Mouse (Mus musculus) liver, adult 2 months (tissue): ENCODE data around the gene Grin3b. TPM values are rescaled to one million over a fixed set of nuclear protein-coding genes. Genes with fewer than 3 reads are reported as not detected.
A peak's percentile ranks its signal among the peaks of the same experiment; 100 is the strongest.

Experiments
- DNase-seq: peaks from one replicate; pipeline ENCODE4 v3.0.0-alpha.2; 2011; ENCODE audit warnings: low read depth, low spot score; ENCODE audit errors: extremely low read depth
- H3K27ac ChIP-seq: fragments of 200-500 bp; replicated peaks from 2 replicates; pipeline ENCODE4 v1.5.1; 2012; ENCODE audit warnings: low read depth, mild to moderate bottlenecking, control low read depth, inconsistent platforms, low read length; ENCODE audit not compliant: insufficient read depth
- H3K27me3 ChIP-seq: fragments of 200-500 bp; 2 replicates; pipeline ENCODE4 v1.6.1; 2012; ENCODE audit warnings: mild to moderate bottlenecking, moderate library complexity, low read length, inconsistent platforms; ENCODE audit not compliant: control insufficient read depth, insufficient read depth
- H3K36me3 ChIP-seq: fragments of 200-500 bp; 2 replicates; pipeline ENCODE4 v1.6.1; 2012; ENCODE audit warnings: low read length, inconsistent platforms; ENCODE audit not compliant: control insufficient read depth, insufficient read depth
- H3K4me1 ChIP-seq: fragments of 200-500 bp; 2 replicates; pipeline ENCODE4 v1.6.1; 2011; ENCODE audit warnings: low read length; ENCODE audit not compliant: control insufficient read depth, insufficient read depth
- H3K4me3 ChIP-seq: fragments of 200-500 bp; 2 replicates; pipeline ENCODE4 v1.5.1; 2011; ENCODE audit warnings: low read depth, mild to moderate bottlenecking, control low read depth, low read length, moderate library complexity; ENCODE audit not compliant: insufficient read depth
- H3K79me2 ChIP-seq: fragments of 200-500 bp; 2 replicates; pipeline ENCODE4 v1.6.1; 2012; ENCODE audit warnings: inconsistent platforms, mild to moderate bottlenecking, low read length, moderate library complexity; ENCODE audit not compliant: control insufficient read depth, insufficient read depth
- H3K9ac ChIP-seq: fragments of 200-500 bp; 2 replicates; pipeline ENCODE4 v1.6.1; 2012; ENCODE audit warnings: low read depth, mild to moderate bottlenecking, control low read depth, inconsistent platforms, low read length
- CTCF ChIP-seq: fragments of 200-500 bp; IDR thresholded peaks from 2 replicates; pipeline ENCODE4 v1.5.1; 2011; ENCODE audit warnings: low read depth, low read length, control low read depth
- POLR2A ChIP-seq: fragments of 200-500 bp; IDR thresholded peaks from 2 replicates; pipeline ENCODE4 v1.6.1; 2011; ENCODE audit warnings: low read length, control low read depth; ENCODE audit not compliant: insufficient read depth; ENCODE audit errors: extremely low read depth
- WGBS: fragments of 180-500 bp; shearing (Covaris S2); methylation state at CpG from one replicate; pipeline ENCODE4 v1.1.7; 2018; 5-methylcytosine and 5-hydroxymethylcytosine counted together
- polyA plus RNA-seq: library from polyadenylated mRNA; depleted of rRNA; stranded (reverse); fragments of >200 nt; gene quantifications from 2 replicates; pipeline ENCODE4 v1.2.3, GENCODE M21; 2012
- total RNA-seq: library from RNA; depleted of rRNA; stranded (reverse); fragments of >200 nt; gene quantifications from 2 replicates; pipeline ENCODE4 v1.2.3, GENCODE M21; 2014

The Grin3b gene
- total and polyA plus RNA-seq, 2 experiments = 0.18 to 0.45 TPM

DNA sequence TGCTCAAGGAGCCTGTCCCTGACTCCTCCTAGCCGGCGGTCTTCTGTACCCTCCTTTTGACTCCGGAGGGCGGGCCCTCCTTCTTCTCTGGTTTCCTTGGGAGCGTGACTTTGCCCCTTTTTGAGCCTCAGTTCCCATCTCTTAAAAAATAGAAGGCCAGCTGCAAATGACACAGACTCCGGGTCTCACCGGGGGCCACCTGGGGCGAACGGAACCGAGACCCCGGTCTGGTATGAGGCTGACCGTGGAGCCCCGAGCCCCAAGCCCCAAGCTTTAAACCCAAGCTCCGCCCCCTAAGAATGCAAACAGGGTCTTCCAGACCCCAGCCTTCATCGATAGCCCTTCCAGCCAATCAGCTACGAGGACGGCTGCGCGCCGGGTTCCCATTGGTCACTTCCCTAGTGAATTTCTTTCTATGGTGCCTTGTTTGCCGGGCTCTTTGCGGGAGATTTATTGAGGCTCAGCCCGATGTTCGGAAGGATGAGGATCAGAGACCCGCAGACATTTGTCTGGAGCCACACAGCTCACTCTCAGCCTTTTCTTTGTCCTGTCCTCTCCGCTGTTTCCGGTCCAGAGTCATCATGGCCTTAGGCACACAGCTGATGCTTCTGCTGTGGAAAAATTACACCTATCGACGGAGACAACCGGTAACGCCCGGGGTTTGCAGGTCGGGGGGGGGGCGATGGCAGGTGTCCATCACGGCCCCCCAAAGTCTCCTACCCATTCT is 26.7 kb downstream of the Grin3b start:
- Histone ChIP-seq H3K4me1 (no peaks in the 10 kb centered on the region), H3K79me2 (no peaks in the 10 kb centered on the region), H3K27ac (no peak overlapping the region), H3K36me3 (no peaks in the 10 kb centered on the region), H3K27me3 (no peaks in the 10 kb centered on the region), H3K9ac (peak overlapping the region; percentile 68; the same call in 1 of the 2 replicates), H3K4me3 (peak overlapping the region; percentile 66)
- TF ChIP-seq POLR2A (no peak), CTCF (no peak)
- no peak for DNase-seq
- whole genome bisulfite sequencing = 2% methylated on average over 35 of the region's 35 CpGs

DNA sequence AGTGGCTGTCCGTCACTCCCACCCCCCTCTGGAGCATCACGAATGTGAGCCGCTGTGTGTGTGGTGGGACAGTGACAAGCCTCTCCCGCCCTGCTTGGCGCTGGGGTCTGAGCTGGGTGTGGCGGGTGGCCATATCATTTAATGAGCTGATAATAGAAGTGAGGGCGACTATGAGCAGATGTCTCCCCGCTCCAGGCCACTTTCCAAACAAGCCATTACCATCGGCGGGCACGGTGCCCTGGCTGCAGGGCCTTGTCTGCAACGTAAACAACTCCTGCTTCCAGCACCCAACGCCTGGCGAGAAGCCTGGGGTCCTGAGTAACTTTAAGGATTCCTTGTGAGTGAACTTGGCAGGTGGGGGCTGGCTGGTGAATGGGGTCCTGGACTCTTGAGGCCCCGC is 27.3 kb downstream of the Grin3b start:
- Histone ChIP-seq H3K9ac (no peak overlapping the region), H3K79me2 (no peaks in the 10 kb centered on the region), H3K4me1 (no peaks in the 10 kb centered on the region), H3K27ac (no peak overlapping the region), H3K27me3 (no peaks in the 10 kb centered on the region), H3K4me3 (no peak overlapping the region), H3K36me3 (no peaks in the 10 kb centered on the region)
- DNase-seq = no peak
- TF ChIP-seq CTCF (no peak), POLR2A (no peak)
- WGBS = 28% methylated on average over 15 of the region's 15 CpGs

DNA sequence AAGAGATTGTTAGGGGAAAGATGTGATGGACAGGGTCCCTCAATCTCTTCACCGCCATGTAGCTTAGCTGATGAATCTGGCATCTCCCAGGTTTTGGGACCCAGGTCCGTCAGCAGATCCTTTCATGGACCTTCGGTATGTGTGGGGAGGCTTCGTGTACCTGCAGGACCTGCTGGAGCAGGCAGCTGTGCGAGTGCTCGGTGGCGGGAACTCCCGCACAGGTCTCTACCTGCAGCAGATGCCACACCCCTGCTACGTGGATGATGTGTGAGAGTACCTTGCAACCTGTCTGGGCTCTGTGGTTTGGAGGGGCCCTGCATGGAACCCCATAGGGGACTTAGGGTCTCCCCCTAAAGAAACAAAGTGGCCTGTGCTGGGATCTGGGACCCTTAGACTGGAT is 31.4 kb downstream of the Grin3b start:
- no peak for TF ChIP-seq CTCF
- no peak for TF ChIP-seq POLR2A
- H3K27ac ChIP-seq = no peak overlapping the region
- H3K27me3 ChIP-seq = no peaks in the 10 kb centered on the region
- no peaks in the 10 kb centered on the region for H3K4me1 ChIP-seq
- DNase-seq = no peak
- no peaks in the 10 kb centered on the region for H3K36me3 ChIP-seq
- no peaks in the 10 kb centered on the region for H3K79me2 ChIP-seq
- no peak overlapping the region for H3K9ac ChIP-seq
- WGBS = 82% methylated on average over 9 of the region's 9 CpGs
- H3K4me3 ChIP-seq = no peak overlapping the region

DNA sequence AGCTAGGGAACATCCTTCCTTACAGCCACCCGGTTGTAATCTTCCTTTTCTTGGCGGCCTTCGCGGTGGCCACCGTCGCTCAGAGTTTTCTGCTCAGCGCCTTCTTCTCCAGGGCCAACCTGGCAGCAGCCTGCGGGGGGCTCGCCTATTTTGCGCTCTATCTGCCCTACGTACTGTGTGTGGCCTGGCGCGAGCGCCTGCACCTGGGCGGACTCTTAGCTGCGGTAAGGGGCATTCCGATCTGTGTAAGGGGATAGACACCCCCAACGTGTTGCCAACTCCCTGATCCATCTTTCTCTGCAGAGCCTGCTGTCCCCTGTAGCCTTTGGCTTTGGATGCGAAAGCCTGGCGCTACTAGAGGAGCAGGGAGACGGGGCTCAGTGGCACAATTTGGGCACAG is 32.3 kb downstream of the Grin3b start:
- TF ChIP-seq POLR2A = no peak
- 45% methylated on average over 21 of the region's 21 CpGs for WGBS
- Histone ChIP-seq H3K4me3 (no peak overlapping the region), H3K4me1 (no peaks in the 10 kb centered on the region), H3K9ac (no peak overlapping the region), H3K79me2 (no peaks in the 10 kb centered on the region), H3K27ac (no peak overlapping the region; the same call in 1 of the 2 replicates), H3K36me3 (no peaks in the 10 kb centered on the region), H3K27me3 (no peaks in the 10 kb centered on the region)
- DNase-seq = no peak

DNA sequence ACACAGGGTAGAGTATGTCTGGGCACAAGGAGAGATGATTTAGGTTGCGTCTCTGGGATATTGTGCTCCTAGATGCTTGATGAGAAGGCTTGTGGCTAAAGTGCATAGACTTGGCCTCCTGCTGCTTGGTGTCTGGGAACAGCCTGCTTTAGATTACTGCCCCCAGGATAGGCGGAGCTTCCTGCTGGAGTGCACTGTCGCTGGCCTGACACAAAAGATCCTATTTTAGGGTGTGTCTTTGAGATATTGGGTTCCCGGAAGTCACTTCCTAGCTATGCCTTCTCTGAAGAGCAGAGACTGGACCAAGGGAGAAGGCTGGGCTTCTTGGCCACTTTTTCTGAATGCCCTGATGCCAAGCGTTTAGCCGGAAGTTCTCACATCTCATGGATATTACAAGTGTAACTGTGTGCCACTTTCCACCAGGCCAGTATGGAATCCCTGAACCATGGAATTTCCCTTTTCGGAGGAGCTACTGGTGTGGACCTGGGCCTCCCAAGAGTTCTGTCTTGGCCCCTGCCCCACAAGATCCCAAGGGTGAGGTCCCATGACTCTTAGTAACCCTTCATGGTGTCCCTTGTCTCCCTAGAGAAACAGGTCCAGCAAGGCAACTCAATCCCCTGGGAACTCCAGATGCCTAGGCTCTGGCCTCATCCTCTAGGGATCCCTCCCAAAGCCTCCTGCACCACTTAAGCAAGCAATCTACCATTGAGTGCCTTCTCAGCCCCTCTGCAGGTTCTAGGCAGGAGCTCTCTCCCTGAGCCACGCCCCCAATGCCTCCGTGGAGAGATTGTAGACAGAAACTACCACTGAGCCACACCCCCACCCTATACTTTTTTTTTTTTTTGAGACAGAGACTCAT is 33.1 kb downstream of the Grin3b start:
- Histone ChIP-seq H3K36me3 (no peaks in the 10 kb centered on the region), H3K79me2 (no peaks in the 10 kb centered on the region), H3K9ac (no peak overlapping the region), H3K4me1 (no peaks in the 10 kb centered on the region), H3K27ac (peak overlapping the region; percentile 34), H3K4me3 (no peak overlapping the region), H3K27me3 (no peaks in the 10 kb centered on the region)
- 60% methylated on average over 9 of the region's 9 CpGs for WGBS
- TF ChIP-seq POLR2A = no peak
- no peak for TF ChIP-seq CTCF
- DNase-seq = no peak
